Mouse (Mus musculus): ENCODE data around the gene Coasy.

Gene Coasy

DNA sequence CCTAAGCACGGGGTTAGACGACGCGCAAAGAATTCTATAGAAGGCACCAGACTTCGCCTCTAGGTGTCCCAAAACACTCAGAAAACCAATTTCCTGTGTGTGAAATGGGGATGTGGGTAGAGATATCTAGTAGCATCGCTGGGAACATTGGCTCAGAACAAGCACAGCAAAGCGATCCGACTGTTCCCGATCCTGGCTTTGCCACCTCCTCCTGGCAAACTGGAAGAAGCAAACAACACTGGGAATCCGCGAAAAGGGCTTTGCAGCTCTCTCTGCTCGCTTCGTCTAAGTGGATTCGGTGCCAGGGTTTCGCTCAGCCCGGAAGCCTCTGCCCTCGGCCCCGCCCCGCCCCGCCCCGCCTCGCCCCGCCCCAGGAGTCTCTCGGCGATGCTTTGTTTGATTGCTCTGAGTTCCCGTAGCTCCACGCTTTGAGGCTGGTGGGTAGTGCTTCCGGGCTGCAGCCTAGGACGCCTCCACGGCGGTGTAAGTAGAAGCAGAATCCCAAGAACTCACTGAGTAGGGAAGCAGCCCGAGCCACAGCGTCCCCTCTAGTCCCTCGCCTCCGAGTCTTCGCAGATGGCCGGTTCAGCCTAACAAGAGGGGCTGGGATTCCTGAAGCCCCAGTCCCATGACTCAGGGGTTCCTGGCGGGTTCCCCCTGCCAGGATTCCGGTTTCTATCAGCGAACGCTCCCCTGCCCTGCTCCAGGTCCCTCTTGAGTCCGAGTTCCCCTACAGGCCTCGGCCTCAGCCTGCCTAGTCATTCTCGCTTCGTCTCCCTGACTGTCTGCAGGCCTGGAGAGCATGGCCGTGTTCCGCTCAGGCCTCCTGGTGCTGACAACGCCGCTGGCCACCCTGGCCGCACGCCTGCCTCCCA lies at the start of gene Coasy:
Gene Coasy, plus strand, starts transcription at position 358 of the 875 bp plus-strand sequence.
- DNase-seq (ENCODE audit: low spot score) = peak; percentile 73

DNA sequence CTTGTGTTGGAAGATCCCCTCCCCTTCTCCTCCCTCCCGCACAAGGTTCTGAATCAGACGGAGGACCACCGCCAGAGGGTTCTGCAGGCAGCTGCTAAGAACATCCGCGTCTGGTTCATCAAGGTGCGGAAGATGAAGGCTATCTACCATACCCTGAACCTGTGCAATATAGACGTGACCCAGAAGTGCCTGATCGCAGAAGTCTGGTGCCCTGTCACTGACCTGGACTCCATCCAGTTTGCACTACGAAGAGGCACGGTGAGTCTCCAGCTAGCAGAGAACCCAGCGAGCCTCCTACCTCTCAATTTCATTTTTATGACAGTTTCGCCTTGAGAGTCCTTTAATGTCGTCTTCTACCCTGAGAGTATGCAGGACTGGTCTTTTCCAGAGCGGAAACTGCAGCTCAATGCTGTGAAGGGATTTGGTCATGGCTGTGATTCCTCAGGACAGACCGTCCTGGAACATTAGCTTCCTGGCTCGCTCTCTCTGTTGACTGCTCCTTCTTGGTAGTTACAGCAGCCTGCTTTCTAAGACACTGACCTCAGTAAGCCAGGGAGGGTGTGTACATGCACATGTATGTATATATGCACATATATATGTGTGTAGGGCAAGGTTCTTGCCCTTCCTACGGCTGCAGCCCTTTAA lies 48.4 kb upstream of the Coasy start:
- no peak for DNase-seq (ENCODE audit: low spot score)

DNA sequence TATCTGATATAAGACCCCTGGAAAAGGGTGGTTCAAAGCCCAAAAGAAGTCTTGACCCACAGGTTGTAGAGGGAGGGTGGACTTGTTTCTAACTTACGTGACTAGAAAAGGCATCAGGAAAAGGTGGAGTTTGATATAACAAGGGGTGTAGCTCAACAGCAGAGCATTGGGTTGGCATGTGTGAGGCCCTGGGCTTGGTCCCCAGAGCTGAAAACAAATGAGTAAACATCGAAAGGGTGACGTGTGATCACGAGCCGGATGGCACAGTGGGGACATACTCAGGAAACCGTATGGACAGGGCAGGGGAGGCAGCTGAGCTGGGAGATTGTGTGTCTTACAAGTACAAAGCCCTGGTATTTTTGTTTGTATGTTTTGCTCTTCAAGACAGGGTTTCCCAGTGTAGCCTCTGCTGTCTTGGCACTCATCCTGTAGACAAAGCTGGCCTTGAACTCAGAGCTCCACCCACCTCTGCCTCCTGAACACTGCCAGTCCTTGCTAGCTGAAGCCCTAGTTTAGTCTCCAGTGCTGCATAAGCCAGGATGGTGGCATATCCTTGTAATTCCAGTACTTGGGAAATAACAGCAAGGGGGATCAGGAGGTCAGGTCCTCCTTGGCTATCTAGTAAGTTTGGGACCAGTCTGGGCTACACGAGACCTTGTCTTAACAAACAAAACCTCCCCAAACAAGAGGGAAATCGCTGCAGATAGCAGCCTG lies 47.6 kb upstream of the Coasy start:
- DNase-seq (ENCODE audit: low spot score) = no peak

DNA sequence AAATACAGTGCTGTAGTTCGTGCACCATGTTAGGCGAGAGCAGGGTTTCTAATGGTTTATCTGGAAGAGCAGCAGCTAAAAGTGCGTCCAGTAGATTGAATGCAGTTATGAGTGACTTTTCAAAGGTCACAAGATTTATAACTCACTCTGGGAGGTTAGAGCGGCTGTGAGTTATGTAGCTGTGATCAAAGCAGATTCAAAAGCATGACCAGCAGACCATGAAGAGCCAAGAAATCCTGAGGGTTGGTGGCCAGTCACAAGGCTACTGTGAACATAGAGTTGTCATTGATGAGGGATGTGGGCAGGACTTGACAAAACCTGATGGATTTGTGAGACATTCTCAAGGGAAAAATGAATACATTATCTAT lies 47.1 kb upstream of the Coasy start:
- no peak for DNase-seq (ENCODE audit: low spot score)

DNA sequence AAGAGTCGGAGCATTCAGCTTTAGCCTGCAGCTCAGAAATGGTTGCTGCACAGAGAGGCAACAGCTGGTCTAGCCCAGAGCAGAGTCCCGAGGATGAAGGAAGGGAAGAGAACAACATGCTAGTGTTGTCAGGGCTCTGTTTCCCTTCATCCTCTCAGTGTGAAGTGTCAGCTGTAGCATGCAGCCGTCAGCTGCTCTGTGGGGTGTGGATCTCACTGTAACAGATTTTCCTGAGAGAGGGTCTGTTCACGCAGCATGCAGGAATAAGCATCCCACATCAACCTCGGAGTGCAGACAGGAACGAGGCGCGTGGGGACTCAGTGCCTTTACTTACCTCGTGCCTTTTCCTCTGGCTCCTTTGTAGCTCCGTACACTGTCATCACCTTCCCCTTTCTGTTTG lies 44.6 kb upstream of the Coasy start:
- no peak for DNase-seq (ENCODE audit: low spot score)

DNA sequence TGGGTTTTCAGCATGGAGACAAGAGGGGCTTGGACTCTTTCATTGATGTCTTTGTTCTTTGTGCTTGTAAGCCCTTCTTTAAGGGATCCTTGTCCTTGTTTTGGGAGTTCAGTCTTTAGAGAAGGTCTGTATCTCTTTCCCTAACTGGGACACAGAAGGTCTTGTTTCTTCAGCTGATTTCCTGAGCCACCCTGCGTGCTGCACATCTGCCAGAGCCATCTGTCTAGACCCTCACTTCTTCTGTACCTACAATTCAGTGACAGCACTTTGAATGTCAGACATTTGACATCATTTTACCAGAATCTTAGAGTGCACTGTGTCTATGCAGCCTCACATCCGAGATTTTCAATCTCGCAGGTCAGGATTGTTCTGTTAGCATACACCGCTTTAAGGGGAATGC lies 36.5 kb upstream of the Coasy start:
- no peak for DNase-seq (ENCODE audit: low spot score)

DNA sequence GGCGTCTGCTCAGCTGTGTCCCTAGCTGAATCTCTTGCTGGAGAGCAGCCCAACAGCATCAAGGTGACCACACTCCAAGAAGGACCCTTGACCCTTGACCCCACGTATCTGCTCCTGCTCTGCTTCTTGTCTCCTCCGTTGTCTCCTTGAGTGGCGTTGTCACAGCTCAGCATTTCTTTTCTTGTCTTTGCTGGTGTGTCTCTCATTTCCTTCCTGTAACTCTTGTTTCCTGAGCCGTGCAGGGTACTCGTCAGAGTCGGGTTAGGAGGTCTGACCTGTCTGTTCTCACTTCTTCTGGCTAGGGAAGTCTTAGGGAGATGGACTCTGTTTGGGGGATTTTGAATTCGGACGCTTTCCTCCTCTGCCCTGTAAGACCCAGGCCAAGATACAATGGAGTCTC lies 35.9 kb upstream of the Coasy start:
- DNase-seq (ENCODE audit: low spot score) = no peak

DNA sequence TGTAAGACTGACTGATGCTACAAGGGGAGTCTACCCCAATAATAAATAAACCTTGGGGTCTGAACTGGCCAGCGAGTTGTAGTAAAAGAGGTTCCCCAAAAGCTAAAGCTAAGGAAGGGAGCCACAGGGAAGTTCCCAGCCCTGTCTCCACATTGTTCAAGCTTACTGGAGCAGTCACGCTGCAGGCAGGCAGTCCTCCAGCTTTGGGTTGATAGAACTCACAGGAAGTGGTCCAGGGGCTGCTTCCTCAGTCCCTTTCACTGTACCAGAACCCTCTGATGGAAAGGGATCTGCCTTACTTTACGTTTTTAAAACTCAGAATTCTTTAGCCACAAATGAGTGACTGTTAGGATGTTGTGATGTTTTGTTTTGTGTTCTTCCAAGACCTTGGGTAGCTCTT lies 34.9 kb upstream of the Coasy start:
- DNase-seq (ENCODE audit: low spot score) = no peak

DNA sequence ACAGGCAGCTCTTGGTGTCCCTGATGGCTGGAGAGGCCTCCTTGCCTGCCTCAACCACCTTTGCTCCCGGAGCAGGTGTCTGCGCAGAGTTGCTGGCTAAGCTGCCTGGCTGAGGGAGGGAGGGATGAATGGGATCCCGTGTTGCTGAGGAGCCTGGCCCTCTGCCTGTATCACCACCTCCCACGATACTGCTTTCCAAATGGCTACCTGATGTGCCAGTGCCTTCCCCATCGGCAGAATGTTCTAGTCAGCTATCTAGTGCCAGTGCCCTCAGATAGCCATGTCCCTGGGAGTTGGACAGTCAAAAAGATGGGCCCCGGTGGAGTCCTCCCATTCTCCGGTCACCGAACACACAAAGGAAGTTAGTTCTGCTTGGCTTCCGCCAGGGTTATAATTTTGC lies 32.0 kb upstream of the Coasy start:
- no peak for DNase-seq (ENCODE audit: low spot score)

DNA sequence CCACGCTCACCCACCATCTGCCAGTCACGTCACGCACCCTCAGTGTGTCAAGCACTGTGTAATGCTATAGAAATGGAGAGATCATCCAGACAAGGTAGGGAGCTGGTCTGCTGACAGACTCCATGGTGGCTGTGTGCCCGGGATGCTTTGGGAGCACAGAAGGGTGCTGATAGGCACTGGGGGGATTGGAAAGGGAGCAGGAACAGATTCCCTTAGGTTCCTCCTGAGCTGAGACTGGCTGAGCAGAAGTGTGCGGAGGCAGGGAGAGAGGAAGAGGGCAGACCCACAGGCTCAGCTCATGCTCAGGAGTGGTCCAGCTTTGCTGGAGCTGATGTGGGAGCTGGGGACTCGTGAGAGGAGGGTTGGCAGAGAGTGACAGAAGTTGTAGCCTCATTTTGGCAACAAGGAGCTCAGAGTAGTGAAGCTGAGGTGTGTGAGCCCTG lies 31.3 kb upstream of the Coasy start:
- no peak for DNase-seq (ENCODE audit: low spot score)

DNA sequence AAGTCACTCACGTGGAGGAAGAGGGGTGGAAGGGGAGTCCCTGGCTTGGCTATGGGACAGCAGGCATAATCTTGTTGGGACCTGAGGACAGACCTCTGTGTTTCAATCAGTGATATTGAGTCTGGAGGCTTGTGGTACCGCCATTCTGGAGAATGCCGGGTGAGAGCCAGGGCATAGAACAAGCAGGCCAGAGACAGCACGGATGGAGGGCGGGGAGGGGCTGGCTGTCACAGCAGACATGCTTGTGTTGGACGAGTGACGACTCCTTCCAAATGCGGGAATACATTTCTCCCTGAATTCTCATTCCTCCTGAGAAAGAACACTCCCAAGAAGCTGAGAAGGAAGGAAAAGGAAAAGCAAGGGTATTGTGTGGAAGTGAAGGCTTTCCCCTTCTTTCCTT lies 30.7 kb upstream of the Coasy start:
- DNase-seq (ENCODE audit: low spot score) = no peak

DNA sequence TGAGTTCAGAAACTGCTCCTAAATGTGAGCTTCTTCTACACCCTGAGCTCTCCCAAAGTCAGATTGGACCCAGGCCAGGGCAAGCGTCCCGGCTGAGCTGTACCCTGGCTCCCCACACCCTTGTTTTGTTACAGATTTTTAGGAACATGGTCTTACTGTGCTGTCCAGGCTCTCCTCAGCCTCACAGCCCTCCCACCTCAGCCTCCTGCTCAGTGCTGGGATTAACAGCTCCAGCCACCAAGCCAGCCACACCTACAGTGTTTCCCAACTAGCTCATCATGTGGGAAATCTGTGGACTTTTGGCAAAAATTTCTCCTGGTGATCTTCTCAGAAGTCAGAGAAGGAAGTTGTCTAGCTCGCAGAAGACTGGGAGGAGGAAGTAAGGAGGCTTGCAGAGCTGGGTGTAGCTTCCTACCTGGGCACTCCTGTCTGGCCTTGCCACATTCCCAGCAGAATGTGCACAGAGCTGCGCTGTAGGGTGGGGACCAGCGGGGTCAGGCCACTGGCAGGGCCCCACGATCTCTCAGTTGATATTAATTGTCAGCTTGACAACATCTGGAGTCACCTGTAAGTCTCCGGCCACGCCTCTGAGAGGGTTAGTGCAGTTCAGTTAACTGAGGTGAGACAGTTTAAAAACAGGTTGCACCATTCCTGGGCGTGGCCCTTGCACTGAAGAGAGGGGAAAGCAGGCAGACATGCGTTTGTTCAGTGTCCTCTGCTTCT lies 29.5 kb upstream of the Coasy start:
- DNase-seq (ENCODE audit: low spot score) = peak; percentile 46

DNA sequence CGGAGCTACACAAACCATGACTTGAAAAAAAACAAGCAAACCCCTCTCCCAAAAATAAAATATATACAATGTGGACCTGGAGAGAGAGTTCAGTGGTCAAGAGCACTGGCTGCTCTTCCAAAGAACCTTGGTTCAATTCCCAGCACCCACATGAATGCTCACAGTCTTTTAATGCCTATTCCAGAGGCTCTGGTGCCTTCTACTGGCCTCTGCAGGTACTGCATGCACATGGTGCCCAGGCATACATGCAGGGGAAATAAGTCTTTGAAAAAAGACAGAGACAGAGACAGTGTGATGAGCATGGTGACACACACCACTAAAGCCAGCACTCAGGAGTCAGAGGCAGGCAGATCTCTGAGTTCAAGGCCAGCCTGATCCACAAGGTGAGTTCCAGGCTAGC lies 28.4 kb upstream of the Coasy start:
- no peak for DNase-seq (ENCODE audit: low spot score)

DNA sequence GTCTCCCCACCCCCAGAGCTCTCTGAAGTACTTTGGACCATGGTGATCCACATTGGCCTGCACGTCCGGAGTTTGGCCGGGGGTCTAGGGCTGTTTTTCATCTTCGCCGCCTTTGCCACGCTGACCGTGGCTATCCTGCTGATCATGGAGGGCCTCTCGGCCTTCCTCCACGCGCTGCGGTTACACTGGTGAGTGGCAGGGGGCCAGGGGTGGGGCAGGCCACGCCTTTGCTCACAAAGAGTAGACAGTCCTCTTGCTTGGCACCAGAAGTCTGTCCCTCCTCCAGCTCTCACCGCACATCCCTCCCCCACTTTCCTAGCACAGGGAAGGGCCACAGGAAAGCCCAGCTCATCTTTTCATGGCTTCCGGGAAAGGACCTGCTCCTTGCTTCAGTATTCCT lies 26.9 kb upstream of the Coasy start:
- DNase-seq (ENCODE audit: low spot score) = no peak

DNA sequence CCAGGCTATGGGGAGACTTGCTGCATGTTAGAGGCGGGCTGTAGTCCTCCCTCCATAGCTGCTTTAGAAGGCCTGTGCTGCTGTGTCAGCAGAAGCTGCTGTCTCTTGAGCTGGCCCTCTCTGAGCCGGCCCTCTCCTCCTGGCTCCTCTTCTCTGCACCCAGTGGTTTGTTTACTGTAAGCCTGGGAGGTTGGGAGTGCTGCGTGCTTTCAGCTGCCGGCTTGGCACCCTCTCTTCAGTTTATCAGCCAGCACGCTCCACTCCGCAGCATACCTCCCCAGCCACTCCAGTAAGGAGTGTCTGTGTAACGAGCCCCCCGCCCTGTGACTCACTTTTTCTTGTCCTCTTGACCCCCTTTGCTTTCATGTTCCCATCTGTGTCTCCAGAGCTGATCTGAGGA lies 25.5 kb upstream of the Coasy start:
- DNase-seq (ENCODE audit: low spot score) = peak; percentile 60

DNA sequence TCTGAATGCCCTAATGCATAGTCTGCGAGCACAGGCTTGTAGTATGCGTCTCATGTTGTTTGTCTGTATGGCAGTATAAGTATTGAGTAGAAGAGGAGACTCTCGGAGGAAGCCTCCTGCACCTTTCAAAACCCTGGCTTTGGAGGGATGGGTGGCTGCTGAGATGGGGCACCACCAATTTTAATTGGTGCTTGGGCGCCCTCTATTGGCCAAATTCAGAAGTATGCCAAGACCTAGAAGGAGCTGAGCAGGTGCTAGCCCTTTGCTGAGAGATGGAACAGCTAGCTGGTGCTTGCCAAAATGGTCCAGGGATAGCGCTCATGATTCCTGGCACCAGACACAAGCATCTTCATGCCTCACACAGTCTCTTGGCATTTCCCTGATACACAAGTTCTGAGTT lies 24.5 kb upstream of the Coasy start:
- DNase-seq (ENCODE audit: low spot score) = peak; percentile 92

DNA sequence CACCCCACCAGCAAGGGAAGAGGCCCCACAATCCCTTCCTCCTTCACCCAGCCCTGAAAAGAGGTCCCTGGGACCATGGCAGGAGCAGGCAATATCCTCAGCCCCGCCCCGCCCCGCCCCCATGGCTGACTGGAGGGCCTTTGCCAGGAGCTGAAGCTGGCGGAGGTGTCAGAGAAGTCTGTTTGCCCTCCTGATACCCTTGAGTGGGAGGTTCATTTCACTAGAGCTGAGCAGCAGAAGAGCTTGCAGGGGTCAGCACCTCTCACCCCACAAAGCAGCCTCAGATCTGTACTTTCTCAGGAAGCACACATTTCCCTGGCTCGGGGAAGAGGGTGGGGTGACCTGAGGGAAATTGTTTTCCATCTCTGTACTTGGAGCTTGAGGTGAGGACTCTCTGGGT lies 23.6 kb upstream of the Coasy start:
- no peak for DNase-seq (ENCODE audit: low spot score)

DNA sequence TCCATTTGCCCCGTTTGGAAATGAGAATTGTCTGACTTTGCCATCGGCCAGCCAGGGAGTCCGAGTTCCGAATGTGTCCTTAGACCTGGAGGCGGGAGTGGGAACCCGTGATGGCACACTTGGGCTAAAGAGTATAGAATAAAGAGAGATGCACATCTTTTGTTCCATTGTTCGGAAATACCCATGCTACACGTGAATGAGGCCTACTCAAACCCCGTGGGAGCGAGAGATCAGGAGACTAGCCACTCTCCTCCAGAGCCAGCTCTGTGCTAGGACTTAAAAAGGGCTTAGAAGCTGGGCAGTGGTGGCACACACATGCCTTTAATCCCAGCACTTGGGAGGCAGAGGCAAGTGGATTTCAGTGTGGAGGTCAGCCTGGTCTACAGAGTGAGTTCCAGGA lies 22.9 kb upstream of the Coasy start:
- DNase-seq (ENCODE audit: low spot score) = no peak

DNA sequence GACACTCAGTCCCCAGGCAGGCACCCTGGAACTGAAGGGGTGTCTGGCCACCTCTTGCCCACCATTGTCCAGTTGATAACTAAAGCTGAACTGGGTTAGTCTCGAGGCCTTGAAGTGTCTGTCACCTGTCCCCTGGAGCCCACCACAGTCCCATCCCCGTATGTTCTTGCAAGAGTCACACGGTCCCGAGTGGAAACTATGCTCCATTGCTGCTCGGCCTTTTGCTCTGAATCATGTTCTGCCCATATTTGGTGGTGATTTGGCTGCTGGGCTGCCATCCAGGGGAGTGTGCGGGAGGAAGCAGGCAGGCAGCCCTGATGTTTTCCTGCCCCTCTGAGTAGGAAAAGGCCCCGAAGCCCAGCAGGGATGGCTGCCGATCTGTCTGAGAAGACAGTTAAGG lies 22.2 kb upstream of the Coasy start:
- DNase-seq (ENCODE audit: low spot score) = peak; percentile 60

DNA sequence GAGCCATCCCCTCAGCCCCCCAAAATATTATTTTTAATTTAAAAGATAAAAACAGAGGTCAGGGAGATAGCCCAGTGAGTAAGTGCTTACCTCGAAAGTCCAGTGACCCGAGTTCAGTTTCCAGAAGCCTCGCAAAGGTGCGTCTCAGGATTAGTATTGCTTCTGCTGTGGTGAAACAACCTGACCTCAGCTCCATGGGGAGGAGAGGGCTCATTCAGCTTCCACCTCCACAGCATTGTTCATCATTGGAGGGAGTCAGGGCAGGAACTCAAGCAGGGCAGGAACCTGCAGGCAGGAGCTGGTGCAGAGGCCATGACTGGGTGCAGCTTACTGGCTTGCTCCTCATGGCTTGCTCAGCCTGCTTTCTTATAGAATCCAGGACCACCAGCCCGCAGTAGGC lies 21.3 kb upstream of the Coasy start:
- DNase-seq (ENCODE audit: low spot score) = no peak

DNA sequence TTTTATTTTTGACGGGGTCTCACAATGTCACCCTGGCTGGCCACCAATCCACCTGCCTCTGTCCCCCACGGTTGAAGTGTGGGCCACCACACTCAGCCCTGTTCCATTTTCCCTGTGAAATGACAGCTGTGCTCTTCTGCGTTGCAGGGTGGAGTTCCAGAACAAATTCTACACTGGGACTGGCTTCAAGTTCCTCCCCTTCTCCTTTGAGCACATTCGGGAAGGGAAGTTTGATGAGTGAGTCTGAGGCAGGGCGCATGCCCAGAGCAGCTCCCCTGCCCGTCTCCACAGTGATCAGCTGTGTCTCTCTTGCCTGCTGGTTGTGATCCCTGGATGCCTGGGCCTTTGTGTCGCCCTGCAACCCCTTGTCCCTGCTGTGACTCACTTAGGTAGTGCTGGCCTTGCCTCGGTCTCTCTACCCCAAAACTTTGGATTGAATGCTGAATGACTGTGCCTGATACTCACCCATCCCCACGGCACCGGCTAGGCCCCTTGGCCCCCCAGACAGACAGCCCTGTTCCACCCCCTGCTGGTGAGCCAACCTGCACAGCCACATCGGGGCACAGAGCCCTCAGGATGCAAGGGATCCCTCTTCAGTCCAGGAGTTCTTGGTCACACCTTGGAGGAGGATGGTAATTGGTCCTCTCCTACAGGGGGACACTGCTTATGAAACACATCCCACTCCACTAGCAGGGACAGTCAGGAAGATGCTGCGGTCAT lies 20.0 kb upstream of the Coasy start:
- DNase-seq (ENCODE audit: low spot score) = no peak

Measured in ovary, postnatal 14 days (tissue).